Mouse (Mus musculus) MN1 (cell line): ENCODE results near the gene Schip1.

Experiments used
- DNase-seq: peaks from one replicate; pipeline ENCODE4 v3.0.0-alpha.2; 2016; ENCODE audit warnings: low spot score

Schip1 gene

DNA sequence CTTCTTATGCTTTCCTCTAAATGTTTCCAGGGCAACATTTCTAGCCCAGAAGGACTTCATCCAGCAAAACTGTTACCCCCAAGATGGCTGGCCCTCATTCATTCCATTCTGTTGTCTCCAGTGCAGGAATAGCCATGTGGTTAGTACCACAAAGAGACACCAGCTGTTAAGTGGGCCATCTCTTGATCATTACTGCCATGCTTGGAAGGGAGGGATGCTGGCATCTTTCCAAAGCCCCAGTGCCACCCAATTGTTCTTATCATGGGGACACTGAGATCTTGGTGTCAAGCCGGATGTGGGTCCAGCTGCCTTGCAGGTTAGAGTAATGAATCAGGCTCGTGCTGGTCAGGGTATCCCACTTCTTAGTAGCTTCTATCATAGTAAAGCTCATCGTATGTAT, 557.4 kb downstream of the Schip1 start:
- DNase-seq, result no peak

DNA sequence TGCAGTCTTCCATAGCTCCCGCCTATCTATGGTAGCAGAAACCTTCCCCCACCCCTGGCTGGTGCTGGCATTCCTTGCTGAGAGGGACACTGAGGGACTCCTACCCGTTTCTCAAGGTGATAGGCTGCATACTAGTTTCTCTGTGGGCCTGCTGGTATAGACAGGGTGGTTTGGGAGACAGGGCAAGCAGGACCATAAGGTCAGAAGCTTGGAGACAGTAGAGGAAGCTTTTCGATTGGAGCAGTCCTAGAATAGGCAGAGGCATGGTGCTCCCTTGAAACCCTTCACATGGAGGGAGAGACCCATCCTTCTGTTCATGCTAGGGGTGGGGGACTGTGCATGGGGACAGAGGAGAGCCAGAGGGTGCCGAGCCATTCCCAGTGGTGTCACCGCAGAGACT, 558.4 kb downstream of the Schip1 start:
- DNase-seq, result no peak

DNA sequence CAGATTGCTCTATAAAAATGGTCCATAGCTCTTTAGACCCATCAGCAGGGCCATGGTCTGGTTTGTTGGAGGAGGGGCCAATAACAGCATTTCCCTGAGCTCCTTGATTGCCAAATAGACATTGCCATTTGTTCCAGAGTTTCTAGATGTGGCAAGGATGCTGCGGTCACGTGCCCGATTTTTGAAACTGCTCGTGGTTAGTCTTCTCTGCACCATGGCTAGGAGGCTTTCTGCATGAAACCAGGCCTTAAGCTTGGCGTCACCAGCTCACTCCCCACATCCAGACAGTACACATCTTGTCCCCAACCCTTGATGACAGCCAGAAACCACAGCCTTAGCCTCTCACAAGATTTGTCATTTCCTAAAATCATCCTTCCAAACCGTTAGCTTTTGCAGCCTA, 559.9 kb downstream of the Schip1 start:
- DNase-seq, result no peak

DNA sequence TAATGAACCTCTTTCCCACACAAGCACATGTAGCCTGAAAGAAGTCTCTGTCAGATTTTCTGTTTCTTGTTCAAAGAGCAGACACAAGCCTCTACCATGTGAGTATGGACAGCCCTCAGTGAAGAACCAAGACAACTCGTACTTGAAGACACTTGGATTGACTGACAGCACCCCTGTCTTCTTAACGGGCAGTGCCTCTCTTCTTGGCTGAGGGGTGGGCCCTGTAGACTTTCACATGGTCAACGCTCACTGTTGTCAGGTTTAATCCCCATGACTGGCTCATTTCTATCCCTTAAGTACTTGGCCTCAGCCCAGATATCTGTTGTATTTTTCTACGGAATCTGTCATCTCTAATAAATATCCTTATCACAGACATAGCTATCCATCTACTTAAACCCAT, 565.7 kb downstream of the Schip1 start:
- DNase-seq, result no peak

DNA sequence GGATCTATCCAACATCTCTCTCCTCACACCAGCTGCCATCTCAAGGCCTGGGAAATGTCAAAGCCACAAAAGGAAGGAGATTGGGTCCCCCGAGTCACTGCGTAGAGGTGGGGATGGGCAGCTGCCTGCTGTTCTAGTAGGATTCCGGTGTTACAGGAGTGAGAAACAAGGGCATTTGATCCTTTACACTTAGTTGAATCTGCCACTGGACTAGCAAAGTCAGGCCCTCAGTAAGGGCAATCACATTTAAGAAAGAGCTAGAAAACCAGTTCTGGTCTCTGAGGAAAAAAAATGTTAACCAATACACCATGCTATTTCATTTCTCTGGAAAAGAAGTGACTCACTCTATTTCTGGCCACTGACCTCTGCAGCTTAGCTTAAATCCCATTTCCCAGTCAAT, 566.2 kb downstream of the Schip1 start:
- no peak for DNase-seq

DNA sequence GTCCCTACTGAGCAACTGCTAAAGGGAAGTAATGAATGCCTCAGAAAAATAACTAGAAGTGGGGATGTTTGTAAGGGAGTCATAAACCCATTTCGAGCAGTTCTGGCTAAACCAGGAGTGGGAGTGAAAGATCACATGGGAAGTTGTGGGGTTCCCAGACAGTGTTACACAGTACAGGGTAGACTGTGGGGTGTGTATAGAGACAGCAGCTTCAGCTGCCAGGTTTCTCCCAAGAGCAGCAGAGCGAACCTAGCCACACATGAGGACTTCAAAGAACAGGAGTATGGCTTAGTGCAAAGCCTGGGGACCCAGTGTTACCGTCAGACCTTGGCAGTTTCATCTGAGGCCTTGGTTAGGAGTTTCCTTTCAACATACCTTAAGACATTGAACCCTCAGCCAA, 568.1 kb downstream of the Schip1 start:
- DNase-seq, result no peak

GRCm38 (mm10) chr3:68633577-68633976, 569.0 kb downstream of the Schip1 start:
- no peak for DNase-seq

GRCm38 (mm10) chr3:68637960-68638359, 573.4 kb downstream of the Schip1 start:
- DNase-seq, result no peak

DNA sequence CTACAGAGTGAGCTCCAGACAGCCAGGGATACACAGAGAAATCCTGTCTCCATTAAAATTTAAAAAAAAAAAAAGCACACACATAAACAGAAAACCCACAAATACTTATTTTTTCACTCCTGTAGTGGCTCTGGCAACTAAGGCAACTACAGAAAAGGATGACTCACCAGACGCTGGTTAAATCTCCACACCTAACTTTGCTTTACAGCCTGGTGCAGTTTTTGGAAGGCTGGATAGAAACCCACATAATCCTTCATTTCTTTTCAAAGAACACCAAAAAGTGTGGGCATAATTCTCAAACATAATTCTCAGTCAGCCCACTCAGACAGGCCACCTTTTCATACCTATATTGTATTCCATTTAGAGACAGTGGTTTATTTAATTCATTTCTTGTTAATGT, 574.1 kb downstream of the Schip1 start:
- no peak for DNase-seq

GRCm38 (mm10) chr3:68642935-68643334, 578.3 kb downstream of the Schip1 start:
- DNase-seq, result no peak

DNA sequence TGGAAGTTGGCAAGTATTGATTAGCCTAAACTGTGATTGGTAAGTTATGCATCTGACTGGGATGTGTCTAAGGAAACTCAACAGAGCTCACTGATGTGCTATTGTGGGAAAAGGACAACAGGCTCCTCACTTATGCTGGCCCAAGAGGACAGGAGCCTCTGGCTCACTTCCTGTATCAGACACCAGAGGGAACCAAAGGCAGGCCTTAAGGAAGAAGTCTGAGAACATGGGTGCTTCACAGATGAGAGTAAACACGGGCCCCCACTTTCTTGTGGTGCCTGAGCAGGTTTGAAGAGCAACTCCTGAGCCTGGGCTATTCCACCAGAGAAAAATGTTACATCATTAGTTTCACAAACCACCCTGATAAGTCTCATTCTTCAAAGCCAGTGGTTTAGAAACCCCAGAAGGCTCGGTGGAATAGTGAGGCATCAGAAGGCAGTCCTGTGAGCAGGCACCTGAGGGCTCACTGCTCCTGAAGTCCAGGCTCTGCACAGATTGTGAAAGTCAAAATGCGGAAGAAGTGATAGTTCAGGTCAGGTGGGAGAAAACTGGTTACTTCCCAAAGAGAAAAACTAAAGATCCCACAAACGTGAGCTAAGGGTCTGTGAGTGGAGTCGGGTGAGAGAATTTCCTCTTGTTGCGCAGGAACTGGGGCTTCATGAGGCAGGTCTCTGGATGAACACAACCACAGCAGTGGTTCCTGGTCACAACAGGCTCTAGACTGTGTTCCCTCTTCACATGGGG, 582.0 kb downstream of the Schip1 start:
- no peak for DNase-seq

DNA sequence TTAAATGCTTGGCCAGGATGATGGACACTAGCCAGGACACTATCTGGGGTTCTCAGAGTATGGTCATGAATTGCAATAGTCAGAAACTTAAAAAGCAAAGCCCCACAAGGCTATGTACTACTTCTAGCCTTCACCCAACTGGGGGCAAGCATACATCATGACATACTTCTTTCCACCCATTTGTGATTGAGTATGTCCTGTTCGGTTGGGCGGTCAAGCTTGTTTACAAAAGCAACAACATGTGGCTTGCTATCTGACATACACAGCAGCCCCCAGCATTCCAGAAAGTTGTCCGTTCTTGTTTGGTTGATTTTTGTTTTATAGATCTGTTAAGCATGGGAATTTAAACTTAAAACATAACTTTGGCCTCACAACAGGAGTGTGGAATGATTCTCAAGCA, 582.7 kb downstream of the Schip1 start:
- no peak for DNase-seq

DNA sequence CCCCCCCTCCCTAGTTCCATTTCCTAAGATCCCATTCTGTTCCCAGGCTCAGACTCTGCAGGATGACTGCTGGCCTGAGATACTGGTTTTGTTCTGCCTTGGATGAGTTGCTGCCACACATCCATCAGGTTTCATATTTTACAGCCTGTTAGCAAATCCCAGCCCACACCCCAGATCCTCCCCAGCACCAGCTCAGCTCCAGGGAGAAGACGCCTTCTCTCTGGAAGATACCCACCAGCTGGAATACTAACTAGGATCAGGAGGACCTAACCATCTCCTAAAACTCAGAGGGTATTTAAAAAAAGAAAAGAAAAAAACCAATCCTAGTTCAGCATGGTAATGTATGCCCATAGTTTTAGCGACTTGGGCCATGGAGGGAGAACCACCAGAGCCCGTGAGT, 585.6 kb downstream of the Schip1 start:
- DNase-seq, result no peak

DNA sequence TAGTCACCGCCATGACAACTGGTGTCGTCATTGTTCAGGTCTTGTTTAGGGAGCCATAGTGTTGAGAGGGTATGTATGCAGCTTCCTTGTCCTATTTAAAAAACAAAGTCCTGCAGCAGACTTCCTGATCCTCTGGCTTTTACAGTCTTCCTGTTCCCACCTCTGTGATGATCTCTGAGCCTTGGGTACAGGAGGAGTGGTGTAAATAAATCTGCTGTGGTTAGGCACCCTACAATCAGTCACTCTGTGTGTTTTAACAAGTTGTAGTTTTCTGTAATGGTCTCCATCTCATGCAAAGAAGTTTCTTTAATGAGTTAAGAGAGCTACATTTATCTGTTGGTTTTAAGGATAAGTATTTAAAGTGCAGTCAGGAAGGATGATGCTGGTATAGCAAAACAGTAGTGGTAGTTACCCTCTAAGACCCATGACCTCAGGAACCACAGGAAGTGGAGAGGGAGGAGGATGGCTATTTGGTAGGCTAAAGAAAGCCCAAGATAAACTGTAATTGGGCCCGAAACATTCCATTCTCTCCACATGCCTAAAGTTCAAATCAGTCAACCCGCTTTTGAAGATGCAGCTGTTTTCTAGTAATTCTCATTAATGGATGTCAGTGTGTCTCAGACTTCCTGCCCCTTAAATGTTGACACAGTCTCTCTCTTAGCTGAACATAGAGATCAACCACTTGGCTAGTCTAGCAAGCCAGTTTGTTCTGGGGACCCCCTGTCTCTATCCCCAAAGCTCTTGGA, 592.2 kb downstream of the Schip1 start:
- no peak for DNase-seq

DNA sequence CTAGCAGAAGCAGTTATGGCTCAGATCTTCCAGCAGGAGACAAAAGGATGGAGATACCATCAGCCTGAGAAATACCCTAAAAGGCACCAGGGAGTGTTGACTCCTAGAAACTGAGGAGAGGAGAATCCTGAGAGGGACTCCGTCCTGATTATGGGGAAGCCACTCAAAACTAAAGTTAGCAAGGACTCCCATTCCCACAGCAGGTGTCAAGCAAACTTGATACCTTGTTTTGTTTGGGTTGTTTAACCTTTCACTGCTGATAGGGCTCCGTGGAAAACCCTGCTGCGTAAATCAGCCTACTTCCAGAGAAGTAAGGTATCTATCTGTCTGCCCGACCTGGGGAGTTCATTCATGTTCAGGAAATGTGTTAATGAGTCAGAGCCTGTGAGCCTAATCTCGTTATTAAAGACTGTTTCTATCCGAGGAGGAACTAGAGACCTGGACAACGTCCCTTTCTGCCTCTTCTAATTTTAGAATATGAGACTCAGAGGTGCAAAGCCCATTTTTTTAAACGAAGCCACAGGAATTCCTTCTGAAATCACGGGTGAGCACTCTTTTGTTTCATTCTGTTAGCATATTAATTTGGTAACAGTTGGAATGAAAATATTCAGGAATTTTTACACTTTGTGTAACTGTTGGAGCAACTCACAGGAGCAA, 593.1 kb downstream of the Schip1 start:
- no peak for DNase-seq

- DNase-seq, result no peak
These were observed 595.4 kb downstream of the Schip1 start for GRCm38 (mm10) chr3:68659996-68660395.

DNA sequence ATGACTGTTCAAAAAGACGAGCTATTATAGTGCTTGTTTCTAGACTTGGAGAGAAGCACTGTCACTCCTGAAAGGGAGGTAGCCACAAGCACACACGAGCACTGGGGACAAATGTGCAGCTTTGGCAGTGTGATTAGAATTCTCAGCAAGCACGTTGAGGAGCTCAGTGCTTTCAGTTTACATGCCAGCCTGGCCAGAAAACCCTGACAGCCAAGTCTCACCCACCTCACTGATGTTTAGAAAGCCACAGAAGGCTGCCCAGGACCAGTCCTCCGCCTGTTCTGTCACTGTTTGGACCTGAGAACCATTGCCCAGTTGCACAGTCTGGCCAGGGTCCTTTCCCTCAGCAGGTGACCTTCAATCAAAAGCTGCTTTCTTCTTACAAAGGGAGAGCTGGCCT, 595.9 kb downstream of the Schip1 start:
- no peak for DNase-seq

- no peak for DNase-seq
These were observed 597.8 kb downstream of the Schip1 start for GRCm38 (mm10) chr3:68662386-68662785.

DNA sequence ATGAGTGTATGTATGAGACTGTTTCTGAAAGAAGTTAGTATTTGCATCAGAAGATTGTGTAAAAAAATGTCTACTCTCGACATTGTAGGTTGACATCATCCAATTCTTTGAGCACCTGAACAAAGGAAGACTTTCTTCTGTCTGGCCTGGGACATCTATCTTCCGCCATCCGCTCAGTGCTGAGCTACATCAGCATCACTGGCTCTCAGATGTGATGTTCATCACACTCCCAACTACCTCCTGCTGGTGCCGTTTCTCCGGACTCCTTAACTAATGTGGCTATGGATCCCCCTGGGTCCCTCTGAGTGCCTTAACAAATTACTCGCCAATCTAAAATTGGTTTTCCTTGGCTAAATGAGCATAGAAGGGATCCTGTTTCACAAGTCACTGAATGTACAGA, 599.7 kb downstream of the Schip1 start:
- no peak for DNase-seq

- no peak for DNase-seq
These were observed 601.8 kb downstream of the Schip1 start for GRCm38 (mm10) chr3:68666377-68666776.

DNA sequence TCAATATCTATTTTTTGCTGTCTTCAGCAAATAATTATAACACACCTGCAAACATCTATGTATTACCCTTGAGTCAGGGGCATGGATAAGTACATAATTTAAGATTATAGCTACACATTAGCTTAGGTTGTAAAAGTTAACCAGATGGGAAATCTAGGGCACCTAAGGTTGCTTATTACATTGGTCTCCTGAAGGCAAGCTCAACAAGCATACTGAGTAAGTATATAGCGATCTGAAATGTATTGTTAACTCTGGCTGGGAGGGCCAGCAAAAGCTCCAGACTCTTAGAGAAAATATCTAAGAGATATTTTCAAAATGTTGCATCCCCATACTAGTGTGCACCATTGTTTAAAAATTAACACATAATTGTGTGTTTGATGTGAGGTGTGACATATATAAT, 603.2 kb downstream of the Schip1 start:
- no peak for DNase-seq

GRCm38 (mm10) chr3:68669418-68669974, 604.9 kb downstream of the Schip1 start:
- no peak for DNase-seq

GRCm38 (mm10) chr3:68674721-68675120, 610.1 kb downstream of the Schip1 start:
- DNase-seq, result no peak
